Mouse (Mus musculus) lung, adult 18-20 months (tissue): ENCODE data around the gene Iqgap2.
A peak's percentile ranks its signal among the peaks of the same experiment; 100 is the strongest.

Source experiments
- DNase-seq, 2 experiments: peaks; one replicate each; pipeline ENCODE4 v3.0.0; 2022; ENCODE audit warnings: mixed read lengths in 2 of 2

Iqgap2 gene

GRCm38 (mm10) chr13:95826178-95826577, 65.5 kb downstream of the Iqgap2 start:
- no peak for DNase-seq

GRCm38 (mm10) chr13:95822918-95823317, 68.8 kb downstream of the Iqgap2 start:
- DNase-seq, result no peak

GRCm38 (mm10) chr13:95820071-95820470, 71.7 kb downstream of the Iqgap2 start:
- no peak for DNase-seq

GRCm38 (mm10) chr13:95818941-95819340, 72.8 kb downstream of the Iqgap2 start:
- no peak for DNase-seq

GRCm38 (mm10) chr13:95813643-95814042, 78.1 kb downstream of the Iqgap2 start:
- no peak for DNase-seq

- DNase-seq, result no peak
Observed at GRCm38 (mm10) chr13:95810796-95811195, 80.9 kb downstream of the Iqgap2 start.

GRCm38 (mm10) chr13:95807106-95807750, 84.5 kb downstream of the Iqgap2 start:
- DNase-seq, result no peak

- DNase-seq, result peak in 1 of 2 experiments; percentile 8
Observed at GRCm38 (mm10) chr13:95805469-95806166, 86.1 kb downstream of the Iqgap2 start.

GRCm38 (mm10) chr13:95804113-95804512, 87.6 kb downstream of the Iqgap2 start:
- DNase-seq, result no peak

- no peak for DNase-seq
Observed at GRCm38 (mm10) chr13:95800925-95801324, 90.8 kb downstream of the Iqgap2 start.

GRCm38 (mm10) chr13:95799322-95799721, 92.4 kb downstream of the Iqgap2 start:
- DNase-seq, result no peak

GRCm38 (mm10) chr13:95798721-95799120, 93.0 kb downstream of the Iqgap2 start:
- no peak for DNase-seq

- no peak for DNase-seq
Observed at GRCm38 (mm10) chr13:95797530-95797929, 94.2 kb downstream of the Iqgap2 start.

- peak in 1 of 2 experiments; percentile 8 for DNase-seq
Observed at GRCm38 (mm10) chr13:95794346-95794745, 97.4 kb downstream of the Iqgap2 start.

GRCm38 (mm10) chr13:95790883-95791282, 100.8 kb downstream of the Iqgap2 start:
- DNase-seq, result no peak

- peak in 1 of 2 experiments; percentile 2 for DNase-seq
Observed at GRCm38 (mm10) chr13:95788631-95789376, 102.9 kb downstream of the Iqgap2 start.

GRCm38 (mm10) chr13:95782969-95783332, 108.8 kb downstream of the Iqgap2 start:
- no peak for DNase-seq

GRCm38 (mm10) chr13:95782311-95782968, 109.3 kb downstream of the Iqgap2 start:
- no peak for DNase-seq

GRCm38 (mm10) chr13:95780038-95780437, 111.7 kb downstream of the Iqgap2 start:
- peak in 1 of 2 experiments; percentile 9 for DNase-seq

GRCm38 (mm10) chr13:95779261-95779660, 112.5 kb downstream of the Iqgap2 start:
- no peak for DNase-seq

- DNase-seq, result peak; percentile 60 to 71
Observed at GRCm38 (mm10) chr13:95778761-95779161, 113.0 kb downstream of the Iqgap2 start.

- no peak for DNase-seq
Observed at GRCm38 (mm10) chr13:95777651-95778391, 113.9 kb downstream of the Iqgap2 start.
